In the genomic region with DNA sequence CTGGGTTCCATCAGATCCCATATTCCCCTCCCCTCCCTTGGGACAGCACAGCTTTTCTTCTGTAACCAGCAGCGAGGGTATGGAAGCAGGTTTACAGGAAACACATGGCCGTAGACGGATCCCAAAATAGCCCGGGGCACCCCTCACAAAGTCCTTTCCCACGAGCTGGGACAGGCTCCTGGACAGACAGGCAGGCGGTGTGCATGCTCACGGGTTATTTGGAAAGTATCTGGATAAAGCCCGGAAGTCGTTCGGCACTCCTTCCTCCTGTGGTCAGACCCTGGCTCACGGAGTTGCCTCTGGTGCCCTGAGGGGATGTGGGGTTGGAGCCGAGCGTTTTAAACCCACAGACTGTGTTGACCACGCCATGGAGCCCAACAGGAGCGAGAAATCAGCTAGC, we compare ENCODE assay signal across 10 mouse cellular contexts. TPM values are rescaled to one million over a fixed set of nuclear protein-coding genes. Genes with fewer than 3 reads are reported as not detected.
A peak's percentile ranks its signal among the peaks of the same experiment; 100 is the strongest.
DNase-seq lines count a peak whose midpoint lies in the region; ATAC-seq and TF ChIP-seq lines count a peak whose summit lies in the region.
"Had no signal": no experiment of that assay in that cellular context is flagged by ENCODE, and none has a peak within 500 bp of the region (broad histone marks: within the 10 kb centered on the region; RNA-seq: fewer than 3 reads in every experiment).

No protein-coding gene starts in this region.

- no peak overlapping the region for H3K4me2 ChIP-seq in kidney, postnatal 0 days (ENCODE audit: low read length)
- no peak overlapping the region for H3K4me2 ChIP-seq in stomach, postnatal 0 days (replicated peaks; ENCODE audit: low read depth)
- H3K4me2 ChIP-seq: forebrain, embryonic 15.5 days had no signal

- H3K27ac ChIP-seq in spleen, adult 2 months (ENCODE audit: insufficient read depth, low read length) = peak overlapping the region; percentile 16; the same call in 1 of the 2 replicates
- peak overlapping the region; percentile 58 for H3K27ac ChIP-seq in kidney, postnatal 0 days
- peak overlapping the region; percentile 35; the same call in 1 of the 2 replicates for H3K27ac ChIP-seq in stomach, postnatal 0 days (replicated peaks)
- H3K27ac ChIP-seq: forebrain, embryonic 15.5 days had no signal

- H3K36me3 ChIP-seq in spleen, adult 2 months (ENCODE audit: control insufficient read depth, insufficient read depth, low read length) = no peaks in the 10 kb centered on the region
- H3K36me3 ChIP-seq in kidney, postnatal 0 days (ENCODE audit: insufficient read depth, low read length) = peaks cover 36% of the 10 kb centered on the region
- H3K36me3 ChIP-seq in stomach, postnatal 0 days (ENCODE audit: control insufficient read depth, insufficient read depth, low read length) = peaks cover 16% of the 10 kb centered on the region
- H3K36me3 ChIP-seq: forebrain, embryonic 15.5 days had no signal

- TF ChIP-seq EP300 in stomach, postnatal 0 days (optimal IDR thresholded peaks at IDR 0.05) = no peak

- TF ChIP-seq POLR2A in spleen, adult 2 months (IDR thresholded peaks at IDR 0.05; ENCODE audit: low read depth, low read length) = no peak

- no peaks in the 10 kb centered on the region for H3K9me3 ChIP-seq in kidney, postnatal 0 days (replicated peaks; ENCODE audit: low read length)
- no peaks in the 10 kb centered on the region for H3K9me3 ChIP-seq in stomach, postnatal 0 days (ENCODE audit: control insufficient read depth, low read length)
- H3K9me3 ChIP-seq: forebrain, embryonic 15.5 days had no signal

- DNase-seq in adrenal gland, postnatal 14 days = peak; percentile 49
- DNase-seq in adrenal gland, adult 8-10 months = no peak
- DNase-seq in spleen, adult 2 months (ENCODE audit: low read depth in 1 of 2, low spot score in 2 of 2) = no peak
- DNase-seq in spleen, postnatal 14 days (ENCODE audit: low spot score in 2 of 2) = no peak
- no peak for DNase-seq in kidney, postnatal 0 days (ENCODE audit: low spot score)
- DNase-seq in stomach, postnatal 0 days (ENCODE audit: low spot score) = no peak
- DNase-seq in right cerebral cortex, postnatal 36 days (ENCODE audit: low spot score in 2 of 2) = no peak
- no peak for DNase-seq in layer of hippocampus, adult 18-20 months (ENCODE audit: low spot score in 2 of 2)

- H3K4me3 ChIP-seq in spleen, adult 2 months (ENCODE audit: extremely low read depth, insufficient read depth, insufficient read length) = no peak overlapping the region
- H3K4me3 ChIP-seq in kidney, postnatal 0 days (replicated peaks; ENCODE audit: low read depth, low read length) = no peak overlapping the region
- no peak overlapping the region for H3K4me3 ChIP-seq in stomach, postnatal 0 days (ENCODE audit: low read depth, low read length)
- H3K4me3 ChIP-seq: forebrain, embryonic 15.5 days had no signal

- ATAC-seq in kidney, postnatal 0 days (replicated peaks; ENCODE audit: low FRiP score, low read depth) = no peak
- no peak for ATAC-seq in stomach, postnatal 0 days (ENCODE audit: low FRiP score, low TSS enrichment)
- ATAC-seq: forebrain, embryonic 15.5 days; Patski had no signal

- no peaks in the 10 kb centered on the region for H3K27me3 ChIP-seq in spleen, adult 2 months (ENCODE audit: control insufficient read depth, insufficient read depth, low read length)
- H3K27me3 ChIP-seq in kidney, postnatal 0 days (ENCODE audit: insufficient read depth, low read length) = no peaks in the 10 kb centered on the region
- H3K27me3 ChIP-seq in stomach, postnatal 0 days (ENCODE audit: control insufficient read depth, insufficient read depth, low read length) = no peaks in the 10 kb centered on the region
- H3K27me3 ChIP-seq: forebrain, embryonic 15.5 days; Patski had no signal

- WGBS in spleen, adult 2 months = 23% methylated on average over 15 of the region's 15 CpGs
- 39% methylated on average over 15 of the region's 15 CpGs for WGBS in kidney, postnatal 0 days
- 55% methylated on average over 15 of the region's 15 CpGs for WGBS in stomach, postnatal 0 days

- H3K4me1 ChIP-seq in spleen, adult 2 months (ENCODE audit: control insufficient read depth, insufficient read depth, insufficient read length) = no peaks in the 10 kb centered on the region
- H3K4me1 ChIP-seq in kidney, postnatal 0 days (replicated peaks; ENCODE audit: insufficient read depth, low read length) = no peaks in the 10 kb centered on the region
- H3K4me1 ChIP-seq in stomach, postnatal 0 days (replicated peaks; ENCODE audit: control insufficient read depth, insufficient read depth) = no peaks in the 10 kb centered on the region
- H3K4me1 ChIP-seq: forebrain, embryonic 15.5 days had no signal

- no peak for TF ChIP-seq CTCF in spleen, adult 2 months (IDR thresholded peaks at IDR 0.05; ENCODE audit: extremely low read depth, insufficient read depth, insufficient read length, insufficient replicate concordance)
- TF ChIP-seq CTCF in kidney, postnatal 0 days (IDR thresholded peaks at IDR 0.05; ENCODE audit: low read depth) = no peak
- TF ChIP-seq CTCF in stomach, postnatal 0 days (IDR thresholded peaks at IDR 0.05; ENCODE audit: low read depth) = no peak

- H3K9ac ChIP-seq in kidney, postnatal 0 days (ENCODE audit: low read depth, low read length) = no peak overlapping the region
- no peak overlapping the region for H3K9ac ChIP-seq in stomach, postnatal 0 days (ENCODE audit: low read length)
- H3K9ac ChIP-seq: forebrain, embryonic 15.5 days had no signal

RNA-seq across cellular contexts. Expression of a gene that starts 24.6 kb away (rescaled TPM):
- 18.8 and 19.4 TPM in 2 replicates for total RNA-seq in adrenal gland, postnatal 14 days (2021)
- total RNA-seq in adrenal gland, adult 8-10 months (2022) = 10 to 100 TPM; 11.4 to 21.1 (median 16.2) TPM
- 8.0 and 9.8 TPM in 2 replicates for polyA plus RNA-seq in spleen, adult 2 months (2012; rRNA removed)
- polyA plus RNA-seq in kidney, postnatal 0 days (2015; fragmentation: Nextera tagmentation; extraction: Ambion mirVana) = 5.6 and 5.8 TPM in 2 replicates
- polyA plus RNA-seq in stomach, postnatal 0 days (2015; fragmentation: Nextera tagmentation; extraction: Ambion mirVana) = 3.9 and 4.9 TPM in 2 replicates
- 1 to 10 TPM in 1 of 2 experiments, under 1 TPM in 1; 0.99 to 1.4 TPM for total RNA-seq in layer of hippocampus, adult 18-20 months (2021)

RNA-seq across cellular contexts. Expression of a gene that starts 42.4 kb away (rescaled TPM):
- total RNA-seq in adrenal gland, postnatal 14 days (2021) = 11.0 and 16.9 TPM in 2 replicates
- total RNA-seq in adrenal gland, adult 8-10 months (2022) = 1 to 10 TPM; 1.2 to 5.7 (median 2.8) TPM
- 0.22 and 0.34 TPM in 2 replicates for polyA plus RNA-seq in spleen, adult 2 months (2012; rRNA removed)
- polyA plus RNA-seq in kidney, postnatal 0 days (2015; fragmentation: Nextera tagmentation; extraction: Ambion mirVana) = 2.8 and 3.1 TPM in 2 replicates
- 3.4 and 3.6 TPM in 2 replicates for polyA plus RNA-seq in stomach, postnatal 0 days (2015; fragmentation: Nextera tagmentation; extraction: Ambion mirVana)
- total RNA-seq in layer of hippocampus, adult 18-20 months (2021) = 1 to 10 TPM; 3.1 to 3.9 TPM
